Mouse (Mus musculus) MN1 (cell line): ENCODE measurements around the gene Pik3c2a.
"Not testable (repeated sequence)": the region's sequence is repeated elsewhere in the genome, so short reads cannot be mapped to it uniquely, and the experiment has no call there.

Source experiments
- DNase-seq: peaks from one replicate; pipeline ENCODE4 v3.0.0-alpha.2; 2016; ENCODE audit warnings: low spot score

Pik3c2a gene

GRCm38 (mm10) chr7:116387389-116387788 lies 55.9 kb downstream of the Pik3c2a start:
- DNase-seq: not testable (repeated sequence)

GRCm38 (mm10) chr7:116379181-116379580 lies 64.1 kb downstream of the Pik3c2a start:
- not testable (repeated sequence) for DNase-seq

GRCm38 (mm10) chr7:116374284-116374683 lies 69.0 kb downstream of the Pik3c2a start:
- no peak for DNase-seq

GRCm38 (mm10) chr7:116336226-116336625 lies 107.0 kb downstream of the Pik3c2a start:
- DNase-seq: peak; percentile 67

GRCm38 (mm10) chr7:116335133-116335532 lies 108.1 kb downstream of the Pik3c2a start:
- DNase-seq: no peak

- peak; percentile 26 for DNase-seq
These were observed 108.6 kb downstream of the Pik3c2a start for GRCm38 (mm10) chr7:116334669-116335038.

GRCm38 (mm10) chr7:116333713-116334668 lies 109.3 kb downstream of the Pik3c2a start, which contains the start of gene Rps13:
Gene Rps13 (minus strand): TSS chr7:116334195.
- peak; percentile 97 for DNase-seq

- no peak for DNase-seq
These were observed 112.0 kb downstream of the Pik3c2a start for GRCm38 (mm10) chr7:116331246-116331645.

GRCm38 (mm10) chr7:116329858-116330257 lies 113.4 kb downstream of the Pik3c2a start:
- no peak for DNase-seq

GRCm38 (mm10) chr7:116328777-116329176 lies 114.5 kb downstream of the Pik3c2a start:
- no peak for DNase-seq

- DNase-seq: no peak
These were observed 115.3 kb downstream of the Pik3c2a start for GRCm38 (mm10) chr7:116327901-116328300.

- DNase-seq: peak; percentile 64
These were observed 119.8 kb downstream of the Pik3c2a start for GRCm38 (mm10) chr7:116323331-116323964.

GRCm38 (mm10) chr7:116309456-116309855 lies 133.8 kb downstream of the Pik3c2a start:
- DNase-seq: no peak

- peak; percentile 41 for DNase-seq
These were observed 134.6 kb downstream of the Pik3c2a start for GRCm38 (mm10) chr7:116308632-116308991.

- peak; percentile 42 for DNase-seq
These were observed 135.2 kb downstream of the Pik3c2a start, which contains the start of gene Plekha7 for GRCm38 (mm10) chr7:116307871-116308631. Gene Plekha7 (minus strand): TSS chr7:116308376.

- peak; percentile 67 for DNase-seq
These were observed 136.0 kb downstream of the Pik3c2a start for GRCm38 (mm10) chr7:116307099-116307870.

- DNase-seq: no peak
These were observed 136.6 kb downstream of the Pik3c2a start for GRCm38 (mm10) chr7:116306601-116307000.

- no peak for DNase-seq
These were observed 141.5 kb downstream of the Pik3c2a start for GRCm38 (mm10) chr7:116301661-116302311.

GRCm38 (mm10) chr7:116301144-116301543 lies 142.1 kb downstream of the Pik3c2a start:
- no peak for DNase-seq

GRCm38 (mm10) chr7:116298851-116299250 lies 144.4 kb downstream of the Pik3c2a start:
- DNase-seq: no peak

- no peak for DNase-seq
These were observed 144.9 kb downstream of the Pik3c2a start for GRCm38 (mm10) chr7:116298389-116298788.
